Mouse (Mus musculus) gastrocnemius, adult 2 months (tissue): ENCODE data around the gene Agpat3. TPM values are rescaled to one million over a fixed set of nuclear protein-coding genes. Genes with fewer than 3 reads are reported as not detected.

ENCODE experiments used
- DNase-seq: peaks from one replicate; pipeline ENCODE4 v3.0.0; 2022
- H3K27ac ChIP-seq: fragments of 200-600 bp; 2 replicates; pipeline ENCODE4 v1.8.1; 2022; ENCODE audit warnings: mild to moderate bottlenecking
- H3K4me3 ChIP-seq: fragments of 200-600 bp; 2 replicates; pipeline ENCODE4 v1.8.1; 2022; ENCODE audit warnings: mild to moderate bottlenecking, moderate library complexity
- CTCF ChIP-seq: fragments of 200-600 bp; IDR thresholded peaks from 2 replicates; pipeline ENCODE4 v1.8.1; 2022; ENCODE audit warnings: antibody characterized with exemption, mild to moderate bottlenecking, moderate library complexity
- intact Hi-C: fragments of 180-260 bp; cut with DNase I; formaldehyde crosslinking; loops from one replicate; pipeline ENCODE4 v1.15.1; 2025
- total RNA-seq, 2 experiments: library from RNA; stranded (reverse); gene quantifications; 2 replicates each; pipeline ENCODE4 v1.2.3; 2021

Gene Agpat3
- total RNA-seq, 2 experiments from 2014 or later, result 108 to 135 TPM

- Histone ChIP-seq H3K27ac (peak overlapping the region; percentile 72), H3K4me3 (peak overlapping the region; percentile 13; the same call in 1 of the 2 replicates)
- DNase-seq, result peak; percentile 39
- no peak for TF ChIP-seq CTCF
- intact Hi-C loops, result no loop called here
Measured at GRCm38 (mm10) chr10:78334923-78335561, 17.2 kb downstream of the Agpat3 start.

- no peak overlapping the region for H3K4me3 ChIP-seq
- intact Hi-C loops, result no loop called here
- no peak for TF ChIP-seq CTCF
- no peak for DNase-seq
- H3K27ac ChIP-seq, result no peak overlapping the region
Measured at GRCm38 (mm10) chr10:78331577-78331976, 20.7 kb downstream of the Agpat3 start.

GRCm38 (mm10) chr10:78329305-78329704, 23.0 kb downstream of the Agpat3 start:
- intact Hi-C loops, result no loop called here
- no peak for TF ChIP-seq CTCF
- no peak overlapping the region for H3K4me3 ChIP-seq
- no peak overlapping the region for H3K27ac ChIP-seq
- no peak for DNase-seq

DNA sequence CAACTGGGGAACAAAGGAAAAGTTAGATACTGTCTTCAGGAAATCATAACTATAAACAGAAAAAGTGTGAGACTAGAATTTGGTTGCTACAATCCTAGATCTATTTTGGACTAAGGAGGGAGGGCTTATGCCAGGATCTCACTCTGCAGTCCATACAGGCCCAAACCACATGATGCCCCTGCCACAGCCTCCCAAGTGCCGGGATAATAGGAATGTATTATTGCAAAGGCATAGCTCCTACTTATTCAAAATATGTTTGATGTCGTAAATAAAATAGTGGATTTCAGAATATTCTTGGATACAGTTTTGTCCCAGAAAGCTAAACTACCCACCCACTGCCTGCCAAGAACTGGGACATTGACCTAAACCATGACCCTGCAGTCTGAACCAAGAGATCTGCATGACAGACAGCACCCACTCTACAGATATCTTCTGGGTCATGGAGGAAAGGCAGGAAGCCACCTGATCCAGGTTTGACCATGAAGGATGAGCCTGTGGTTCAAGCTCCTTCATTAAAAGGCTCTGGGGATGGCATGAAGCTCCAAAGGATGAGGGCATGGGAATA, 24.2 kb downstream of the Agpat3 start:
- intact Hi-C loops, result no loop called here
- H3K4me3 ChIP-seq, result no peak overlapping the region
- no peak overlapping the region for H3K27ac ChIP-seq
- DNase-seq, result no peak
- TF ChIP-seq CTCF, result no peak

DNA sequence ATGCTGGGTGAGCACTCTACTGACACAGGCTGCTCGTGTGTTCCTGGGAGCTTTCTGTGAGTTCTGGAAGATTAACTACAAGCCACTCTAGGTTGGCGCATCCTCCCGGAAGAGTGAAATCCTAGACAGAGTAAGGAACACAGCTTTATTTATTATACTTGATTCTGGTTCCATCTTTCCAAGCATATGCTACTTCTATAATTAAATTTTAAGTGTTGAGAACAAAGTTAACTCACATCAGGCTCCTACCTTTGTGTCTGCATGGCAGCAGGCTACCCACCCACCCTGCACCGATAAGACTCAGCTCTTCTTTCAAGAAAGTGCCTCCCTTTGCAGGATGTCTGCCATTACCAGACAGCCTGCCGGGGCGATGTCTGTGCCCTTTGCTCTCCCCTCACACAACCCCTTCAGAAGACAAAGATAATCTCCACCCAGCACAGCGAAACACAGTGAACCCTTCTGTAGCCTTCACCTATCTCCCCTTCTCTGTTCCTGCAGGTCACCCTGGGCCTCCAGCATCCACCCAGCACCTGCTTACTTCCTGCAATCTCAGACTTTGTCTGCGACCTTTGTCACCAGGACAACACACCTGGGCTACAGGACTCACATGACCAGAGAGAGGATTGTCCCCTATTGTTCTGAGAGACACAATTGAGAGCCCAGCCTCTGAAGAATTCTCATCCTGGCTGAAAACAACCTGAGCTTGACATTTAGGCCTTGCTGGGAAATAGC, 26.2 kb downstream of the Agpat3 start:
- TF ChIP-seq CTCF, result no peak
- H3K27ac ChIP-seq, result no peak overlapping the region
- H3K4me3 ChIP-seq, result no peak overlapping the region
- intact Hi-C loops, result no loop called here
- DNase-seq, result no peak

DNA sequence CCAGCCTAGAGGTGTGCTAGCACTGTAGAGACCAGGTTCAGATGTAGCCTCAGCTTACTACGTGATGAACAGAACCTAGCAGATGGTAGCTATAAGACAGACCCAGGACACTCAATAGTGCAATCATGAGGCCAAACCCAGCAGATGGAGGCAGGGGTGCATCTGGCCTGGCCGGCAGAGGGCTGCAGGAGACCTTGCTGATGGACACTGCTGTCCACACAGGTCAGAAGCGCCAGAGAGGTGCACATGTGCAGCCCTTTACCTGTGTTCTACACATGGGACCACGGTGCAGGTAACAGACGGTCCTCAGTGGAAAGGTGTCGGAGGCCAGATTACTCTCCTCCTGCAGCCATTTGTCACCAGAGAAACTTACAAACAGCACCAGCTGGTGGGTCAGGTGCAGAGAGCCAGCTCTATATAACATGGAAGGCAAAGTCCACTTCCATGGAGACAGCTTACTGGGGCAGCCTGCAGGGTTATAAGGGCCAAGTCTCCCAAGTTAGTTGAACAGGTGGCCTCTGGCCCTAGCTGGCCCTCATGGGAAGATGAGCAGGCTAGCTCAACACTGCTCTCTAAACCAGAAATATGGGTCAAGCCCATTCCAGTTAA, 27.6 kb downstream of the Agpat3 start:
- no peak for TF ChIP-seq CTCF
- H3K27ac ChIP-seq, result peak overlapping the region; percentile 74
- no peak overlapping the region for H3K4me3 ChIP-seq
- intact Hi-C loops, result no loop called here
- DNase-seq, result no peak

DNA sequence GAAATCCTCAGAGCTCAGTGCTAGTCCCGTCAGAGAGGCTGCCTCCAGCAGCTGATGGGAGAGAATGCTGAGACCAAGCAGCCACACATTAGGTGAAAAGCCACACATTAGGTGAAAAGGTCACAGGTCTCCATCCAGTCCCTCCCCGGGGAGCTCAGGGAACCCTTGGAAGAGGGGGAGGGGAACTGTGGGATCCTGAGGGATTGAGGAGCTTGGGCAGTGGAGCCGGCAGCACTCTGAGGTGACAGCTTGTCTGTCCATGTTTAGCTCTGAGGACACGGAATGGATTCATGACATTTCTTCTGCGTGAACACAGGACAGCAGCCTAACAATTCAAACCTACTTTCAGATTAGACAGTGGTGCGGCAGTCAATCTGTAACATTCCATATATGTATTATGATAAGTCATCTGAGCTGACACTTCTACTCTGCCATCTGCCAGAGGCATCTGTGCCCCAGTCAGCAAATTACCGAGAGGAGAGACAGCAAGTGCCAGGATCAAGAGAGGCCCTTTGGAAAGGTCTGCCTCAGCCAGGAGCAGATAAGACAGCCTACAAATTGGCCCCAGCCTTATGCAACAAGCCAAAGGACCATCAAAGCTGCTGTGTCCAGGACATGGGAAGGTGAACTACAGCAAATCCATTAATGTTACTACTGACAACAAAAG, 28.9 kb downstream of the Agpat3 start:
- intact Hi-C loops, result loop anchor here (2.0 kb wide), 2 partner anchors 25 to 67 kb away; no protein-coding TSS in a partner anchor
- Histone ChIP-seq H3K4me3 (peak overlapping the region; percentile 45), H3K27ac (peak overlapping the region; percentile 74)
- no peak for TF ChIP-seq CTCF
- DNase-seq, result no peak

- intact Hi-C loops, result loop anchor here (2.0 kb wide), 2 partner anchors 26 to 68 kb away; no protein-coding TSS in a partner anchor
- peak; percentile 63 for TF ChIP-seq CTCF
- Histone ChIP-seq H3K4me3 (no peak overlapping the region; the same call in 1 of the 2 replicates), H3K27ac (peak overlapping the region; percentile 74)
- DNase-seq, result peak; percentile 76
Measured at GRCm38 (mm10) chr10:78322806-78323205, 29.5 kb downstream of the Agpat3 start.

- no peak for TF ChIP-seq CTCF
- no peak overlapping the region for H3K4me3 ChIP-seq
- no peak for DNase-seq
- intact Hi-C loops, result loop anchor here (2.0 kb wide), 1 partner anchor 42 kb away; no protein-coding TSS in a partner anchor
- no peak overlapping the region for H3K27ac ChIP-seq
Measured at GRCm38 (mm10) chr10:78321133-78321757, 31.0 kb downstream of the Agpat3 start.

DNA sequence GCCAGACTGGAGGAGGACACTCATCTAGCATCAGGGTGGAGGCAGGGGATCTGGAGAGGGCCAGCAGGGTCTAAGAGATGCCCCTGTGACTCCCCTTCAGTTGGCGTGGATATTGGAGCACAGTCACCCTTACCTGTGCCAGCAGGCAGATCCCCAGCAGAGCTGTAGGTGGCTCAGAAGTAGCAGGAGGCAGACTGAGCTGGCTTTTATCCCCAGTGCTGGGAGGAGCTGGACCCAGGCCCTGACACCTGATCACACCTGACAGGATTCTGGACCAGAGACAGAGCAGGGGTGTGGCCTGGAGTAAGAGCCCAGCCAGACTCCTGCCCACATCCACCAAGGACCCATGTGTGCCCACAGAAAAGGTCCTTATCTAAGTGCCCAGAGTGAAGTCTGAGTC, 31.8 kb downstream of the Agpat3 start:
- DNase-seq, result peak; percentile 55
- intact Hi-C loops, result loop anchor here (2.0 kb wide), 1 partner anchor 42 kb away; no protein-coding TSS in a partner anchor
- no peak for TF ChIP-seq CTCF
- H3K4me3 ChIP-seq, result no peak overlapping the region
- no peak overlapping the region for H3K27ac ChIP-seq

- intact Hi-C loops, result loop anchor here (2.0 kb wide), 1 partner anchor 41 kb away; no protein-coding TSS in a partner anchor
- no peak for DNase-seq
- Histone ChIP-seq H3K4me3 (no peak overlapping the region), H3K27ac (no peak overlapping the region)
- no peak for TF ChIP-seq CTCF
Measured at GRCm38 (mm10) chr10:78319940-78320339, 32.3 kb downstream of the Agpat3 start.
